Mouse (Mus musculus) heart, postnatal 0 days (tissue): ENCODE results near the gene Pdia2.

ENCODE experiments used
- CTCF ChIP-seq: IDR thresholded peaks from 2 replicates; pipeline ENCODE4 v1.5.1; 2016; ENCODE audit warnings: antibody characterized with exemption, control low read depth, low read depth
- EP300 ChIP-seq: IDR thresholded peaks from 2 replicates; pipeline ENCODE4 v1.6.1; 2016; ENCODE audit warnings: antibody characterized with exemption, low read depth

DNA sequence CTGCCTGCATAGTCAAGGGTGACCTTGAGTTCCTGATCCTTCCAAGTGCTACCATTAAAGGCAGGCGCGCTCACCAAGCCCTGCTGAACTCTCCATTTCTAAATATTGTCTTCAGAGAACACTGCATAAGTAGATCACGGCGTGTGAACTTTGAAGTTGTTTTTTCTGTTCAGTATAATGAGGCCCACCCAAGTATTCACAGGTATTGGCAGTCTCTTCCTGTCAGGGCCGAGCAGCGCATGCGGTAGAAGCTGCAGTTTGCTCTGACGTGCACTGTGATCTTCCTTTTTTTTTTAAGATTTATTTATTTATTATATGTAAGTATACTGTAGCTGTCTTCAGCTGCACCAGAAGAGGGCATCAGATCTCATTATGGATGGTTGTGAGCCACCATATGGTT, 35.5 kb upstream of the Pdia2 start:
- no peak for TF ChIP-seq CTCF
- no peak for TF ChIP-seq EP300
